Mouse (Mus musculus) small intestine, adult 2 months (tissue): ENCODE data around the gene Crat. TPM values are rescaled to one million over a fixed set of nuclear protein-coding genes. Genes with fewer than 3 reads are reported as not detected.

Experiments used
- H3K27ac ChIP-seq: fragments of 200-500 bp; 2 replicates; pipeline ENCODE4 v1.5.1; 2012; ENCODE audit warnings: low read depth, low read length, control low read depth, inconsistent platforms; ENCODE audit not compliant: insufficient read depth
- H3K27me3 ChIP-seq: fragments of 200-500 bp; 2 replicates; pipeline ENCODE4 v1.6.1; 2012; ENCODE audit warnings: mild to moderate bottlenecking, moderate library complexity, low read length, inconsistent platforms; ENCODE audit not compliant: control insufficient read depth, insufficient read depth
- H3K36me3 ChIP-seq: fragments of 200-500 bp; 2 replicates; pipeline ENCODE4 v1.6.1; 2012; ENCODE audit warnings: mild to moderate bottlenecking, low read length, control low read depth, inconsistent platforms; ENCODE audit not compliant: control insufficient read depth, insufficient read depth
- H3K4me1 ChIP-seq: fragments of 200-500 bp; 2 replicates; pipeline ENCODE4 v1.6.1; 2012; ENCODE audit warnings: low read length, inconsistent platforms, mixed read lengths; ENCODE audit not compliant: control insufficient read depth, insufficient read depth, insufficient read length
- H3K4me3 ChIP-seq: fragments of 200-500 bp; 2 replicates; pipeline ENCODE4 v1.5.1; 2012; ENCODE audit warnings: low read depth, mild to moderate bottlenecking, control low read depth, inconsistent platforms, low read length, moderate library complexity
- CTCF ChIP-seq: fragments of 200-500 bp; IDR thresholded peaks from 2 replicates; pipeline ENCODE4 v1.5.1; 2012; ENCODE audit warnings: low read depth, mild to moderate bottlenecking, control low read depth, inconsistent platforms, low read length, moderate library complexity, mixed read lengths; ENCODE audit not compliant: insufficient replicate concordance, insufficient read length; ENCODE audit errors: extremely low read depth
- POLR2A ChIP-seq: fragments of 200-500 bp; IDR thresholded peaks from 2 replicates; pipeline ENCODE4 v1.6.1; 2012; ENCODE audit warnings: low read depth, mild to moderate bottlenecking, control low read depth, inconsistent platforms, low read length, moderate library complexity
- WGBS: fragments of 180-500 bp; shearing (Covaris S2); methylation state at CpG from one replicate; pipeline ENCODE4 v1.1.7; 2018; 5-methylcytosine and 5-hydroxymethylcytosine counted together
- polyA plus RNA-seq: library from polyadenylated mRNA; depleted of rRNA; stranded (reverse); fragments of >200 nt; gene quantifications from 2 replicates; pipeline ENCODE4 v1.2.3, GENCODE M21; 2012

Crat gene
- polyA plus RNA-seq, 1 experiment = 176 TPM

DNA sequence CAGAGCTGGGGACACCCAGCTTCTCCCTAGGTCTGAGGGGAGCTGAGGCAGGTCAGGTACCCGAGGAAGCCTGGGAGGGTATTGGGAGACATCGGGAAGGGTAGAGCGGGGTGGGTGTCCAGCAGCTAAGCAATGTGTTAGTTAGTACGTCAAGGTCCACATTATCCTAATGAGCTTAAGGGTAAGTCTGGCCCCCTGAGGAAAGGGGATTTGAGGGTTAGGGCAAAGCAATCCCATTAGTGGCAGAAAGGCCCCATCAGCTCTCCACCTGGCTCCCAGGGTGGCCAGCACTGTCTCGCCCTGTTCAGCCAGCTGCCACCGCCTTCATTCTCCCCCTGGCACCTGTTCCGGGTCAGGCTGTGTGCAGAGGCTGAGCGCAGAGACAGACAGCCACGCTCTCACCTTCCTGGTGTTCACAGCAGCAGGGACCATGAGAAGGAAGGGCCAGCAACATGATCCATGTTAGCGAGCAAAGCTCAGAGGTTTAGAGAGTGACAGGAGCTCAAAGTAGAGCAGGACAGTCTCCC lies 17.6 kb downstream of the Crat start:
- Histone ChIP-seq H3K27ac (no peak overlapping the region), H3K4me3 (no peak overlapping the region), H3K36me3 (peaks cover 70% of the 10 kb centered on the region), H3K27me3 (no peaks in the 10 kb centered on the region), H3K4me1 (peaks cover 29% of the 10 kb centered on the region)
- 87% methylated on average over 10 of the region's 10 CpGs for WGBS
- TF ChIP-seq CTCF (no peak), POLR2A (no peak)

DNA sequence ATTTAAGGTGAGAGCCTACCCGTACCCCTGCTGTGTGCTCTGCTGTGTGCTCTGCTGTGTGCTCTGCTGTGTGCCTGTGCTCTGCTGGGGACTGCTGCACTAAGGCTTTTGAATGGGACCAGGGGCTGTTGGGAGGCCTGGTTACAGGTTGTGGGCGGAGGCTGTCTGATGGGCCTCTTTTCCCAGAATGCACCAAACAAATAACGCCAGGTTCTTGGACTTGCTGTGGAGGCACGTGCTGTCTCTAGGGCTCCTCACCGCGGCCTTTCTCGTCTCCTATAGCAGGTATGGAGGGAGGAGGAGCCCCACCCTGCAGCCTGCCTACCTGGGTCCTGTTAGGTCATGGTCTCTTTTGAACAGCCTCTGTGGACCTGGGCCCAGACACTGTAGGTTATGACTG lies 19.4 kb downstream of the Crat start:
- H3K36me3 ChIP-seq = peaks cover 54% of the 10 kb centered on the region
- H3K4me1 ChIP-seq = peaks cover 29% of the 10 kb centered on the region
- H3K4me3 ChIP-seq = no peak overlapping the region
- no peak for TF ChIP-seq CTCF
- TF ChIP-seq POLR2A = no peak
- no peaks in the 10 kb centered on the region for H3K27me3 ChIP-seq
- WGBS = 52% methylated on average over 7 of the region's 7 CpGs
- H3K27ac ChIP-seq = no peak overlapping the region

DNA sequence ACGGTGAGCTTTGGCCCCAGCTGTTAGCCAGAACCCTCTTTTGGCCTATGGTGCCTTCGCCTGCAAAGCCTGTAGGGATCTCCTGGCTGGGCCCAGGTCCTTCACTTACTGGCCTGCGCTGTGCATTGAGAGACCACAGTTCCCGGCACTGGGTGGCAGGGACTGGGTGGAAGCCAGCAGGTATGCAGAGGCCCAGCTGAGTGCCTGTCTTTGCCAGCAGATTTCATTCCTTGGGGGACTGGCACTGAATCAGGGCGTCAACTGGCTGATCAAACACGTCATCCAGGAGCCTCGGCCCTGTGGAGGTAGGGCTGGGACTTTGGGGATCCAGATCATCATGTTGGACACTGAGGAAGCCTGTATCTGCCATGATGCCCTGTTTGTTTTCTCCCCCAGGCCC lies 19.9 kb downstream of the Crat start:
- H3K27ac ChIP-seq = no peak overlapping the region
- peaks cover 29% of the 10 kb centered on the region for H3K4me1 ChIP-seq
- 73% methylated on average over 7 of the region's 7 CpGs for WGBS
- peaks cover 50% of the 10 kb centered on the region for H3K36me3 ChIP-seq
- TF ChIP-seq CTCF (no peak), POLR2A (no peak)
- no peaks in the 10 kb centered on the region for H3K27me3 ChIP-seq
- H3K4me3 ChIP-seq = no peak overlapping the region

DNA sequence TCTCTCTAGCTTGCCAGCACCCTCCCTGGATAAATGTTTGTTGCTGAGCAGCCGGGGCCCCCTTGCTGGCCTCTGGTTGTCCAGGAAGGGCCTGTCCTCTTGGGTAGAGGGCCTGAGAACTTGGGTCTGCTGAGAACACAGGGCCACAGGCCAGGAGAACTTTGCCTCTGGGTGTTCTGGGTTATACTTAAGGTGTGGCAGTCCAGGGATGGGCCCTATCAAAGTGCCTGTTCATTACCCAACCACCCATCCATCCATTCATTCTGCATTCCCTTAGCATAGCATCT lies 22.3 kb downstream of the Crat start:
- Histone ChIP-seq H3K36me3 (peaks cover 27% of the 10 kb centered on the region), H3K4me1 (peaks cover 29% of the 10 kb centered on the region), H3K27me3 (no peaks in the 10 kb centered on the region), H3K4me3 (peak overlapping the region; percentile 75), H3K27ac (peak overlapping the region; percentile 99)
- 16% methylated on average over 1 of the region's 1 CpGs for WGBS
- no peak for TF ChIP-seq CTCF
- no peak for TF ChIP-seq POLR2A

DNA sequence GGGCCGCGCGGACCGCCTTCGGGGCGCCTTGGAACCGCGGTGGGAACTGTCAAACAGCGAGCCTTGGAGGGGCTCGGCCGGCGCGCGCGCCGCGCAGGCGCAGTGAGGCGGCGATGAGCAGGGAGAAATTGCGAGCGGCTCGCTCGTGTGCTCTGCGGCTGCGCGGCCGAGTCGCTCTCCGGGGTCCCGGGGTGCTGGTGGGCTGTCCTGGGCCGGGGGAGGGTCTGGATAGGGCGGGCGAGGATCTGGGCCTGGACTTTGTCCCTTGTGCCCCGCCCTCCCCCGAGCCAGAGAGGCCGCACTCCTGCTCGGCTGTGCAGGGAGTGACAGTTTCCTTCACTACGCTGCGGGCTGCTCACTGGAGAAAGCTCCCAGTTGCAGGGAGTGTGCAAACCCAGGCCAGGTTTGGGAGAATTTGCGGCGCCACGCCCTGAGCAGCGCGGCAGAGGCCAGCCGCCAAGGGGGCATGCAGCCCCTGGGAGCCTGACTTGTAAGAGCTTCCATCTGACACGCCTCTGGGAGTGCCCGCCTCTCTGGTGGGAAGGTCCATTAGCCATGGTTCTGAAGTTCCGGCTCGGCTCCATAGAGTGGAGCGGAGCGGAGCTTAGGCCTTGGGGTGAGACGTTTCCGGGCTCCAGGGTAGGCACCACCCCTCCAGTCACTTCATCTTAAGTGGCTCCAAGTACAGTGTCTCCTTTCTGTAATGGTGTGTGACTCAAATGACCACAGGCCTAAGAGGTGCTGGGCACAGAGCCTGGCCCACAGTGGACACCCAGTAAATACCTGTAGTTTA lies 22.8 kb downstream of the Crat start:
- H3K4me1 ChIP-seq = peaks cover 29% of the 10 kb centered on the region
- TF ChIP-seq CTCF = no peak
- no peak; the same call in none of the 2 replicates for TF ChIP-seq POLR2A
- no peaks in the 10 kb centered on the region for H3K27me3 ChIP-seq
- H3K4me3 ChIP-seq = peak overlapping the region; percentile 75
- WGBS = under 1% methylated on average over 54 of the region's 54 CpGs
- H3K36me3 ChIP-seq = peaks cover 23% of the 10 kb centered on the region
- H3K27ac ChIP-seq = peak overlapping the region; percentile 99

DNA sequence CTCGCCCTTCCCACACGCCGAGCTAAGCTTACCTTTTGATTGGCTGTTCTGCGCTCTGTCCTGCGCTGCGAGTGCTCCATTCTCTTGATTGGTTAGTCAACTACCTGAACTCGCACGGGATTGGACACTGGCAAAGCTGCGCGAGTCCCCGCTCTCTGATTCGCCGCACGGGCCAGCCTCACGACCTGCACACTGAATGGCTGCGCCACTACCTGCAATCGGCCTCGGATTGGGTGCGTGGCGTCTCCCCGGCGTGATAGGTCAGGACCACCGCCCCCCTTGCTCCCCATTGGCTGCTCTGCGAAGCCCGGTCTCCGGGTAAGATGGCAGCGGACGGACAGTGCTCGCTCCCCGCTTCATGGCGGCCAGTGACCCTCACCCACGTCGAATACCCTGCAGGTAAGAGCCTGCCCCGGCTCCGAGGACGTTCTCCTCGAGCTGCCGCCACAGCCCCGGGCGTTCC lies 23.5 kb downstream of the Crat start, which contains the start of gene Dolpp1:
Dolpp1 (plus strand) TSS at position 141 of the 463 bp plus-strand sequence.
- TF ChIP-seq CTCF (no peak), POLR2A (peak; percentile 46; the same call in 1 of the 2 replicates)
- peaks cover 29% of the 10 kb centered on the region for H3K4me1 ChIP-seq
- peak within 1 kb of the TSS; percentile 99 for H3K27ac ChIP-seq
- under 1% methylated on average over 40 of the region's 40 CpGs for WGBS
- H3K4me3 ChIP-seq = peak within 1 kb of the TSS; percentile 75
- H3K36me3 ChIP-seq = peaks cover 17% of the 10 kb centered on the region
- H3K27me3 ChIP-seq = no peaks in the 10 kb centered on the region

DNA sequence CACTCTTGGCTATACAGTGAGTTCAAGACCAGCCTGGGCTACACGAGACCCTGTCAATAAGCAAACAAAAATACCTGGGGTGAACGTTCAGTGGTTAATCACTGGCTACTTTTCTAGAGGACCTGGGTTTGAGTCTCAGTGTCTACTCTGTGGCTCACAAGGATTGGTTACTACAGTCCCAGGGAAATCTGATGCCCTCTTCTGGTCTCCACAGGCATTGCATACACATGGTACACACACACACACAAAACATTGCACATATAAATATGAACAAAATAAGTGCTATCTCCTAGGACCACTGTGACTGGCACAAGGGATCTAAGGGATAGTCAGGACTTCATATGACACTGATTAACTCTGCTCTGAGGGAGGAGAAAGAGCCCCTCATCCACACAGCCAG lies 26.6 kb downstream of the Crat start:
- H3K27ac ChIP-seq = no peak overlapping the region
- H3K4me1 ChIP-seq = peaks cover 6% of the 10 kb centered on the region
- no peak for TF ChIP-seq CTCF
- TF ChIP-seq POLR2A = no peak
- no peak overlapping the region for H3K4me3 ChIP-seq
- WGBS = 88% methylated on average over 2 of the region's 2 CpGs
- H3K27me3 ChIP-seq = no peaks in the 10 kb centered on the region
- H3K36me3 ChIP-seq = peaks cover 10% of the 10 kb centered on the region; the same call in 1 of the 2 replicates

DNA sequence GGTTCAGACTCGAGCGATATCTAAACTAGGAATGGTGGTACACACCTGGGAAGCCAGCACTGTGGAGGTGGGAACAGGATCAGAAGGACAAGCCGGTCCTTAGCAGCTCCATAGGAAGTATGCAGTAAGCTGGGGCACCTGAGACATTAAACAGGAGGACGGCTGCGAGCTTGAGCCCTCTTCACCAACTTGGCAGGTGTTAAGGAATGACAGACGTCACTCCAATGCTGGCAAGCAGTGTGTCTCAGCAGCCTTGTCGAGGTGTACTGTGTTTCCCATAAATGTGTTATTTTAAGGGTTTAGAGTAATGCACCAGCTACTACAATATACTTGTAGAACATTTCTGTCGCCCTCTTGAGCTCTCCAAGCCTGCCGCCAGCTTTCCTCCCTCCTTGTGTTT lies 28.7 kb downstream of the Crat start:
- Histone ChIP-seq H3K4me1 (no peaks in the 10 kb centered on the region), H3K27ac (no peak overlapping the region), H3K27me3 (no peaks in the 10 kb centered on the region), H3K4me3 (no peak overlapping the region), H3K36me3 (peaks cover 28% of the 10 kb centered on the region)
- TF ChIP-seq CTCF = no peak
- no peak for TF ChIP-seq POLR2A
- 82% methylated on average over 9 of the region's 9 CpGs for WGBS
